Mouse (Mus musculus) liver, postnatal 0 days (tissue): ENCODE data around the gene Zswim3.

Experiments used
- CTCF ChIP-seq: sonication (generic); IDR thresholded peaks from 2 replicates; pipeline ENCODE4 v1.5.1; 2016; ENCODE audit warnings: antibody characterized with exemption, low read depth
- EP300 ChIP-seq: IDR thresholded peaks from 2 replicates; pipeline ENCODE4 v1.6.1; 2016; ENCODE audit warnings: antibody characterized with exemption, low read depth, mild to moderate bottlenecking

DNA sequence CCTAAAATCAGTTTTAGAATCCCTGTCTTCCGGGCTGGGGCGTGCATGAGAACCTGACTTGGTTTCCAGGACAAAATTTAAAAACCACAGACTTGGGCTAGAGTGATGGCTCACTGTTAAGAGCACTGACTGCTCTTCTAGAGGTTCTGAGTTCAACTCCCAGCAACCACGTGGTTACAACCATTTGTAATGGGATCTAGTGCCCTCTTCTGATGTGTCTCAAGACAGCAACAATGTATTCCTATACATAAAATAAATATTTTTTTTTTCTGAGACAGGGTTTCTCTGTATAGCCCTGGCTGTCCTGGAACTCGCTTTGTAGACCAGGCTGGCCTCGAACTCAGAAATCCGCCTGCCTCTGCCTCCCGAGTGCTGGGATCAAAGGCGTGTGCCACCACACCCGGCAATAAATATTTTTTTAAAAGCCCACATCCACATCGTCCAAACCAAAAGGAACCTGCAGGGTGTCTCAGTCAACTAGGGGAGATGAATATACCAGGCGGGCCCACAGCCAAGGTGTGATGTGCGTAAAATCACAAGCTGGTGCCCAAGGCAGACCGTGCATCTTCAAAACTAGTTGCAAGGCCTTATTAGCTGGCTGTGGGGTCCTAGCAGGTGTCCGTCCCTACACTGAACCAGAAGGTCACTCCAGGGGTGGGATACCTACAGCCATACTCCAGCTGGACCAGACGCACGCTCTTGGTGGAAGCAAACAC lies 27.3 kb downstream of the Zswim3 start:
- TF ChIP-seq EP300 (no peak), CTCF (no peak)
